Mouse (Mus musculus): ENCODE measurements around the gene Sp7. TPM values are rescaled to one million over a fixed set of nuclear protein-coding genes. Genes with fewer than 3 reads are reported as not detected.

Gene Sp7
- polyA plus RNA-seq, 1 experiment = 0.24 TPM

- Histone ChIP-seq H3K79me2 (ENCODE audit: control insufficient read depth, insufficient read depth) (no peaks in the 10 kb centered on the region), H3K27me3 (ENCODE audit: control insufficient read depth, insufficient read depth, insufficient read length) (no peaks in the 10 kb centered on the region), H3K4me2 (ENCODE audit: low read depth) (peak overlapping the region; percentile 89), H3K36me3 (ENCODE audit: control insufficient read depth, insufficient read depth) (no peaks in the 10 kb centered on the region), H3K4me3 (peak overlapping the region; percentile 44), H3ac (ENCODE audit: control insufficient read depth, insufficient read length) (no peak overlapping the region)
- TF ChIP-seq POLR2A (IDR thresholded peaks at IDR 0.05; ENCODE audit: insufficient read length, low read depth) (peak; percentile 67), MYOD1 (IDR thresholded peaks at IDR 0.05; ENCODE audit: control insufficient read depth in 1 of 3, insufficient read length in 2 of 3, low read depth in 2 of 3) (peak; percentile 4 to 81 (median 52)), TCF3 (IDR thresholded peaks at IDR 0.05; ENCODE audit: insufficient read length, low read depth) (no peak), E2F4 (IDR thresholded peaks at IDR 0.05; ENCODE audit: insufficient read depth) (no peak), SRF (IDR thresholded peaks at IDR 0.05; ENCODE audit: control insufficient read depth, insufficient read length, low read depth) (no peak), USF1 (IDR thresholded peaks at IDR 0.05; ENCODE audit: low read depth) (no peak), MAX (IDR thresholded peaks at IDR 0.05; ENCODE audit: low read depth) (no peak), REST (IDR thresholded peaks at IDR 0.05; ENCODE audit: insufficient read depth, insufficient read length) (no peak), CEBPB (IDR thresholded peaks at IDR 0.05; ENCODE audit: insufficient read depth, poor library complexity, severe bottlenecking) (no peak), MYOG (IDR thresholded peaks at IDR 0.05; ENCODE audit: control insufficient read depth in 1 of 3, insufficient read depth in 1 of 3, insufficient read length in 2 of 3, low read depth in 2 of 3) (peak; percentile 19 to 77 (median 47)), TCF12 (IDR thresholded peaks at IDR 0.05; ENCODE audit: insufficient read depth, poor library complexity, severe bottlenecking) (no peak), POLR2AphosphoS2 (IDR thresholded peaks at IDR 0.05; ENCODE audit: insufficient read length, low read depth) (peak; percentile 81)
Observed at GRCm38 (mm10) chr15:102399229-102400221, 32.5 kb upstream of the Sp7 start.

GRCm38 (mm10) chr15:102398629-102399028 is 31.6 kb upstream of the Sp7 start:
- Histone ChIP-seq H3K79me2 (ENCODE audit: control insufficient read depth, insufficient read depth) (no peaks in the 10 kb centered on the region), H3K36me3 (ENCODE audit: control insufficient read depth, insufficient read depth) (no peaks in the 10 kb centered on the region), H3ac (ENCODE audit: control insufficient read depth, insufficient read length) (no peak overlapping the region), H3K4me2 (ENCODE audit: low read depth) (peak overlapping the region; percentile 89), H3K27me3 (ENCODE audit: control insufficient read depth, insufficient read depth, insufficient read length) (no peaks in the 10 kb centered on the region), H3K4me3 (peak overlapping the region; percentile 44)
- TF ChIP-seq TCF3 (IDR thresholded peaks at IDR 0.05; ENCODE audit: insufficient read length, low read depth) (no peak), MAX (IDR thresholded peaks at IDR 0.05; ENCODE audit: low read depth) (no peak), SRF (IDR thresholded peaks at IDR 0.05; ENCODE audit: control insufficient read depth, insufficient read length, low read depth) (no peak)

- TF ChIP-seq POLR2AphosphoS2 (IDR thresholded peaks at IDR 0.05; ENCODE audit: insufficient read length, low read depth) (no peak), REST (IDR thresholded peaks at IDR 0.05; ENCODE audit: insufficient read depth, insufficient read length) (no peak), MAX (IDR thresholded peaks at IDR 0.05; ENCODE audit: low read depth) (no peak), SRF (IDR thresholded peaks at IDR 0.05; ENCODE audit: control insufficient read depth, insufficient read length, low read depth) (no peak), POLR2A (IDR thresholded peaks at IDR 0.05; ENCODE audit: insufficient read length, low read depth) (no peak), CEBPB (IDR thresholded peaks at IDR 0.05; ENCODE audit: insufficient read depth, poor library complexity, severe bottlenecking) (no peak), MYOD1 (IDR thresholded peaks at IDR 0.05; ENCODE audit: control insufficient read depth in 1 of 3, insufficient read length in 2 of 3, low read depth in 2 of 3) (no peak), TCF3 (IDR thresholded peaks at IDR 0.05; ENCODE audit: insufficient read length, low read depth) (no peak), TCF12 (IDR thresholded peaks at IDR 0.05; ENCODE audit: insufficient read depth, poor library complexity, severe bottlenecking) (no peak), E2F4 (IDR thresholded peaks at IDR 0.05; ENCODE audit: insufficient read depth) (no peak), MYOG (IDR thresholded peaks at IDR 0.05; ENCODE audit: control insufficient read depth in 1 of 3, insufficient read depth in 1 of 3, insufficient read length in 2 of 3, low read depth in 2 of 3) (no peak), USF1 (IDR thresholded peaks at IDR 0.05; ENCODE audit: low read depth) (no peak)
- Histone ChIP-seq H3K4me3 (no peak overlapping the region), H3K36me3 (ENCODE audit: control insufficient read depth, insufficient read depth) (no peaks in the 10 kb centered on the region), H3K27me3 (ENCODE audit: control insufficient read depth, insufficient read depth, insufficient read length) (no peaks in the 10 kb centered on the region), H3K79me2 (ENCODE audit: control insufficient read depth, insufficient read depth) (no peaks in the 10 kb centered on the region), H3K4me2 (ENCODE audit: low read depth) (no peak overlapping the region), H3ac (ENCODE audit: control insufficient read depth, insufficient read length) (no peak overlapping the region)
Observed at GRCm38 (mm10) chr15:102395061-102395460, 28.1 kb upstream of the Sp7 start.

GRCm38 (mm10) chr15:102393584-102394014 is 26.6 kb upstream of the Sp7 start:
- Histone ChIP-seq H3K79me2 (ENCODE audit: control insufficient read depth, insufficient read depth) (no peaks in the 10 kb centered on the region), H3K36me3 (ENCODE audit: control insufficient read depth, insufficient read depth) (no peaks in the 10 kb centered on the region), H3K27me3 (ENCODE audit: control insufficient read depth, insufficient read depth, insufficient read length) (no peaks in the 10 kb centered on the region), H3ac (ENCODE audit: control insufficient read depth, insufficient read length) (no peak overlapping the region), H3K4me2 (ENCODE audit: low read depth) (no peak overlapping the region), H3K4me3 (no peak overlapping the region)
- TF ChIP-seq MYOG (IDR thresholded peaks at IDR 0.05; ENCODE audit: control insufficient read depth in 1 of 3, insufficient read depth in 1 of 3, insufficient read length in 2 of 3, low read depth in 2 of 3) = no peak
- TF ChIP-seq REST (IDR thresholded peaks at IDR 0.05; ENCODE audit: insufficient read depth, insufficient read length) = no peak
- TF ChIP-seq SRF (IDR thresholded peaks at IDR 0.05; ENCODE audit: control insufficient read depth, insufficient read length, low read depth) = no peak
- TF ChIP-seq POLR2AphosphoS2 (IDR thresholded peaks at IDR 0.05; ENCODE audit: insufficient read length, low read depth) = no peak
- TF ChIP-seq E2F4 (IDR thresholded peaks at IDR 0.05; ENCODE audit: insufficient read depth) = no peak
- TF ChIP-seq MAX (IDR thresholded peaks at IDR 0.05; ENCODE audit: low read depth) = no peak
- no peak for TF ChIP-seq MYOD1 (IDR thresholded peaks at IDR 0.05; ENCODE audit: control insufficient read depth in 1 of 3, insufficient read length in 2 of 3, low read depth in 2 of 3)
- no peak for TF ChIP-seq POLR2A (IDR thresholded peaks at IDR 0.05; ENCODE audit: insufficient read length, low read depth)
- TF ChIP-seq CEBPB (IDR thresholded peaks at IDR 0.05; ENCODE audit: insufficient read depth, poor library complexity, severe bottlenecking) = no peak
- TF ChIP-seq USF1 (IDR thresholded peaks at IDR 0.05; ENCODE audit: low read depth) = no peak
- no peak for TF ChIP-seq TCF12 (IDR thresholded peaks at IDR 0.05; ENCODE audit: insufficient read depth, poor library complexity, severe bottlenecking)
- TF ChIP-seq TCF3 (IDR thresholded peaks at IDR 0.05; ENCODE audit: insufficient read length, low read depth) = no peak

All from myocyte (in vitro differentiated cells).